Mouse (Mus musculus): Measurements from ENCODE around the gene Ldb1.

The Ldb1 gene

DNA sequence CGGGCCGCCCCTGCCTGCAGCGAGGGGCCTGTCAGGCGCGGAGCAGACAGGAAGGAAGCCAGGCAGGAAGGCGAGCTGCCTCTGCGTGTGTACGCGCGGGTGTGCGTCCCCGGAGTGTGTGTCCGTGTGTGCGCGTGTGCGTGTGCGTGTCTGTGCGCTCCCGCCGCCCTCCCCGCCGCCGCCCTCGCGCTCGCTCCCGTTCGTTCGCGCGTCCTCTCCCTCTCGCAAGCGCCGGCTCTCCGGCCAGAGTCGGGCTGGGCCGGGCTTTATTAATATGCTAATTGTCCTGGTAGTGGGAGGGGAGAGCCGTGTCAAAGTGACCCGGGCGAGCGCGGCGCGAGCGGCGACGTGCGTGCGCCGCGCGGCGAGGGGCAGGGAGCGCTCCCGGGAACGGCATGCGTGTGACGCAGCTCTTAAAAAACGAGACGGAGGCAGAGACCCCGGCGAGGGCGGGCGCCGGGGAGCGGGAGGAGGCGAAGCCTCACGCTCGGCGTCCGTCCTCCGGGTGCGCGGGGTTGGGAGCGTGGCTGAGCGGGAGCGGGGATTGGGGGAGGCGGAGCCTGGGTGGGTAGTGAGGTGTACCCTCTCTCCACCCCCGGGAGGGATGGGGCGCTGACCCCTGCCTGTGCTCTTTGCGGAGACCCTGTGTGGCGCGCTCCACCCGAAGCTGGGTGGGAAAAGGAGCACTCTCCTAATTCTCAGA is at the start of gene Ldb1:
Ldb1 (minus strand) TSS at position 222 of the 703 bp plus-strand sequence.
- DNase-seq = peak; percentile 90 to 92

DNA sequence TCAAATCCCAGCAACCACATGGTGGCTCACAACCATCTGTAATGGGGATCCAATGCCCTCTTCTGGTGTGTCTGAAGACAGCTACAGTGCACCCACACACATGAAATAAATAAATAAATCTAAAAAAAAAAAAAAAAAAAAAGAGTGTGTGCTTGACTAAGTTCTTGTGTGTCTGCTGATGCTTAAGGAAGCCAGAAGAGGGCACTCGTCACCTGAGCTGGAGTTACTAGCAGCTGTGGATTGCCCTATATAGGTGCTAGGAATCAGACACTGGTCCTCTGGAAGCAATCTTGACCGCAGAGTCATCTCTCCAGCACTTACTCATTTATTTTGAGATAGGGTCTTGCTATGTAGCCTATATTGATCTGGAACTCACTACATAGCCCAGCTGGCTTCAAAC is 49.1 kb upstream of the Ldb1 start:
- DNase-seq = no peak

DNA sequence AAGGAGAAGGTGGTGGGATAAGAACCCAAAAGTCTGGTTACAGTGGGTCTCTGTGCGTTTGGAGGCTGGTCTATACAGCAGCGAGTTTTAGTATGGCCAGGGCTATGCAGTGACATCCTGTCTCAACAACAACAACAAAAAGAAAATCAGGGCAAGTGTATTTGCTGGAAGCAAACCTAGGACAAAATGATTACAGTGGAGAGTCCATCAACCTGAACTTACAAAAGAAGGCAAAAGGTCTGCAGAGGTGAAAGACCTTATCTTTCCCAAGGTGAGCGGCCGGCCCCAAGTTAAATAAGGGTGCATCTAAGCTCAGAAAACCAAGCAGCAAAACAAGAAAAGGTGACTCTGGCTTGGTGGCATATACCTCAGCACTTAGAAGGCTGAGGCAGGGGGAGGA is 46.6 kb upstream of the Ldb1 start:
- no peak for DNase-seq

DNA sequence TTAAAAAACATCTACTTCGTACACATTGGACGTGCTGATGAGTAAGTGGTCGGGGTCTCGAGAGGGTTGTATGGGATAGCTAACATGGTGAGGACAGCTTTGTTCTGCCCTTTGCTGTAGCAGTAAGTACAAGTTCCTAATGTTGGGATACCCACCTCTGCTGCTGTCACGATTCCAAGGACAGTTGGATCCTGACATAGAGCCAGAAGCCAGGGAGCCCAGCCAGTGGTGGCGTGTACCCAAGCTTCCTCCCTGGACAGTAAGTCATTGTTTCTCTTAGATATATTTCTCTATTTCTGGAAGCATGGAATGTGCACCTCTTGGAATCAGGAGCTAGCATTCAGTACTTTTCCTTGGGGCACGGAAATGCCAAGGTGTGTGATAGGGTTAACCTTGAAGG is 42.9 kb upstream of the Ldb1 start:
- DNase-seq = peak; percentile 40 to 62

DNA sequence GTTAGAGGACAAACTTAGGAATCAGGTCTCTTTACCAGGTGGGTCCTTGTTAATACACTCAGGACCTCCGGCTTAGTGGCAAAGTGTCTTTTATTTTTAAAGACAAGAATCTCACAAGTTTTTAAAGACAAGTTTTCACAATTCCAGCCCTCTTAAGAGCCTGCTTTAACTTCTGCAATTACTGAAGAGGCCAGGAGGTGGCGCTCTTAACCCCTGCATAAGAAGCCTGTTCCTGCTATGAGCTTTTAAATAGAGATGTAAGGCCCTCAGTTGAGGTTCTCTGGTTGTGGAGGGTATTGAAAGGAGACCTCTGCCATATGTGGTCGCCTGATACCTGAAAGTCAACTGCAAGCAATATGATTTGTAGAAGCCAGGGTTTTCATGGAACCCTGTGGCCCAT is 41.3 kb upstream of the Ldb1 start:
- DNase-seq = peak; percentile 58 to 69

DNA sequence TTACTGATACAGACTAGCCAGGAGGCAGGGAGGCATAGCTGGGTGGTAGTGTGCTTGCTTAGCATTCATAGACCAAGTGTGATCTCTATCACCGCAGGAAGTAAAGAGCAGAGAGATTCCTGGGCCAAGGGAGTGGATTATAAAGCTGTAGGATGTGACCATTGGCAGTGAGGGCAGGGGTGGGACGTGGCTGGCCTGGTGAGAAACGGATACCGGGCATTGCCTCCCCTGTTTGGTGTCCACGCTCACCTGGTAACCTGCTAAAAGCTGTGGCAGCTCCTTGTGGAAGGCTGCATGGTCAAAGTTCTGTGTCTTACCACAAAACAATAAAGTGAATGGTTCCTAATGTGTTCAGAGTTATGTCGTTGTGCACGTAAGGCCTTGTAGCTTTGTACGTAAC is 40.2 kb upstream of the Ldb1 start:
- DNase-seq = no peak

DNA sequence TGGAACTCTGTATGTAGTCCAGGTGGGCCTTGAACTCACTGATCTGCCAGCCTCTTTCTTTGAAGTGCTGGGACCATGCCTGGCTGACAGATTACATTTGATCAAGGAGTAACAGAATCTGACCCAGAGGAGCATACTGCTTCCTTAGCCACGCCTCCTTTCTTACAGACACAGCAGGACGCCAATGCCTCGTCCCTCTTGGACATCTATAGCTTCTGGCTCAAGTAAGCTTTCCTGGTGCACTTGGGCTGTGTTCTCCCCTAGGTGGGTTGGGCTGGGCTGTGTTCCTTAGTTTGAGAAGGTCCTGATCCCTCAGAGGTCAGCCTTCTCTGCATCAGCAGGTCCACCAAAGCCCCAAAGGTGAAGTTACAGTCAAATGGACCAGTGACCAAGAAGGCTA is 33.5 kb upstream of the Ldb1 start:
- no peak for DNase-seq

DNA sequence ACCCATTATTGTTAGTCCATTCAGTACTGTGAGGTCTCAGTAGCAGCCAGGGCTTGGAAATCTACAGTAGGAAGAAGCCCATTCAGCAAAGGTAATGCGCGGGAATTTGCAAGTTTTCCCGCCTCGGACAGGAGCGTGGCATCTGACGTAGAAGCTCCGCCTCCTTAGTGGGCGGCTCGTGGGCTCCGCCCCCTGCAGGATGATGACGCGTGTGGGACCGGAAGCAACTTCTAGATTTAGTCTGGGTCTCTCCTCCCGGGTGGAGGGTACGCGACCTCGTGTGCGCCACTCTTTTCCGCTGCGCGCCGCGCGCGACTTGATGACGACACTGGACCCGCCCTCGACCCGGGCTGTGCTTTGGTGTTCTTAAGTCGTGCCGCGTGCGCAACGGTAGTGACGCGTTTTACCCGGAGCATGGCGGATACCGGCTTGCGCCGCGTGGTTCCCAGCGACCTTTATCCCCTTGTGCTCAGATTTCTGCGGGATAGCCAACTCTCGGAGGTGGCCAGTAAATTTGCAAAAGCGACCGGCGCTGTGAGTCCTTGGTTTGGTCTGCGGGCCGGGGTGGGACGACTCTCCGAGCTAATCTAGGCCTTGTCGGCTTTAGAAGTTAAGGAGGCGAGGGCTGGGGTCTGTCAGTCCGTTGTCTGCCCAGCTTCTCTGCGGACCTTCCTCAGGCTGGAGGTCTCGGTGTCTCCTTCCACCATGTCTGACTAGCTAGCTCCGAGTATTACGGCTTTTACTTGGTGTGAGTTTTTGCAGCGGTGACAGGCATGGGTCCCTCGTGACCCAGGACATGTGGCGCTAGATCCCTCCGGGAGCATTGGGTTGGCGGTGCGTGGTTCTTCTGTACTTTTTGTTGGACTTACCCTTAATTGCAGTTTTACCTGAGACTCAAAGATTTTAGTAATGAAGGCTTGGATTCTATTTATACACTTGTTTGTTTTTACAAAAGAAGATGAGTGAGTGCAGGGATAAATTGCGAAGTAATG is 30.9 kb upstream of the Ldb1 start, which contains the start of gene Nolc1:
Nolc1 (plus strand) TSS at position 248 of the 992 bp plus-strand sequence.
- DNase-seq = peak; percentile 99

DNA sequence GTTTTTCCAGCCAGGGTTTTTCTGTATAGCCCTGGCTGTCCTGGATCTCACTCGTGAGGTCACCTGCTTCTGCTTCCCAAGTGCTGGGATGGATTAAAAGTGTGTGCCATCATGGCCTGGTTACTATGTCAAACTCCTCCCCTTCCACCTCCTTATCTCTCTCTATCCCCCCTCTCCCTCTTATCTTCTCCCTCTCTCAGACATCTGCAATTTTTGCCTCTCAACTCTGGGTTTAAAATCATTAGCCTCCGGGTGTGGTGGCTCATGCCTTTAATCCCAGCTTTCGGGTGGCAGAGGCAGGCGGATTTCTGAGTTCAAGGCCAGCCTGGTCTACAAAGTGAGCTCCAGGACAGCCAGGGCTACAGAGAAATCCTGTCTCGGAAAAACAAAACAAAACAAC is 29.3 kb upstream of the Ldb1 start:
- no peak for DNase-seq

DNA sequence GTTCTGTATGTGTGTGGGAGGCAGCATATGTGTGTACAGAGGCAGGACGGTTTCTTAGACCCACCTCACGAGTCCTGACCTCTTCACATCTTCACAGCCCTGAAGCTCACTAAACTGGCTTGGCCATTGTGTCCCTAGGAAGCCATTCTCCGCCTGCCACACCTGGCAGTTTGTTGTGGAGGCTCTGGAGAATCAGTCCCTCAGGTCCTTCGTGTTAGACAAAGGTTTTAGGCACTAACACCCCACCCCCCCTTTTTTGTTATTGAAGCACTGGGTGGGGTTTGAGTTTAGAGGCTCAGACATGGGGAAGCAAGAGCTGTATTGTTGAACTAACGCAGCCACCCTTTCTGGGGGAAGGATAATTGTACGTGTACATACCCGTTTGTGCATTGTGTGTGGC is 28.3 kb upstream of the Ldb1 start:
- no peak for DNase-seq

DNA sequence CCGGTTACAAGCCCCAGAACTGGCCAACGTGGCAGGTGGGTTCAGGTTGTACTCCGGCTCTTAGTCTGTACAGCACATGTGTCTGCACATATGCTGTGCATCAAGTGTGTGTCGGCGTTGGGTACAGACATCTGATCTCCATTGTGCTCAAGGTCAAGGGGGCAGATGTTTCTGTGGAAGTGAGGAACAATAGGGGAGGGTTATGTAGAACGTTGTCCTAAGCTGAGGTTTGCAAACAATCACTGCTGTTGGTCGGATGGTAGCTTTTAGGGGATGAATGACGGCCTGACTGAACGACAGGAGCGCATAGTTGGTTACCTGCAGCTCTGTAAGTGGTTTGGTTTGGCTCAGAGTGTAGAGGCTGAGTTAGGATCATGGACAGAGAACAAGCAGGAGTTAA is 23.0 kb upstream of the Ldb1 start:
- no peak for DNase-seq

DNA sequence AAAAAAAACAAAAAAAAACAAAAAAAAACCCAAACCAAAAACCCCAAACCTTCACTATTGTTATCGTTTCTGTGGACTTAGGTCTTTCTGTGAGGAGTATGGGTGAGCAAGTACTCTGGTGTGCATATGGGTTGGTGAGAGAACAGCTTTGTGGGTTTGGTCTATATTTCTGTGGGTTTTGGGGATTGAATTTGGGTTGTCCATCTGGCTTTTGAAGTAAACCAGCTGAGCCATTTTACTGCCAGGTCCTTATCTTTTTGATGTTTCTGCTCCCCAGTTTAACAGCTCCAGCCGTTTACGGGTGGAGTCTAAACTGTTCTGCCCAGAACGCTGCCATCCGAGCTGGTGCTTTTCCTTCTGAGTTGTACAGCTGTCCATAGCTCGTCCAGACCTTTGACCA is 15.8 kb upstream of the Ldb1 start:
- no peak for DNase-seq

DNA sequence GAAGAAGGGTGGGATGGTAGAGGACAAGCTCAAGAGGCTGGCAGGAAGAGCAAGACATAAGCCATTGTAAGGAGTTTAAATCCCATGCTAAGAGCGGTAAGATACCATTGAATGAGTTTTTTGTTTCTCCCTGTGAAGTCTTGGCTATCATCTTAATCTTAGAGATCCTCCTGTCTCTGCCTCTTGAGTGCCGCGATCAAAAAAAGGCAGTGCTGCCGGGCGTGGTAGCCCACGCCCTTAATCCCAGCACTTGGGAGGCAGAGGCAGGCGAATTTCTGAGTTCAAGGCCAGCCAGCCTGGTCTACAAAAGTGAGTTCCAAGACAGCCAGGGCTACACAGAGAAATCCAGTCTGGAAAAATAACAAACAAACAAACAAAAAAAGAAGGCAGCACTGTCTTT is 13.5 kb upstream of the Ldb1 start:
- DNase-seq = no peak

DNA sequence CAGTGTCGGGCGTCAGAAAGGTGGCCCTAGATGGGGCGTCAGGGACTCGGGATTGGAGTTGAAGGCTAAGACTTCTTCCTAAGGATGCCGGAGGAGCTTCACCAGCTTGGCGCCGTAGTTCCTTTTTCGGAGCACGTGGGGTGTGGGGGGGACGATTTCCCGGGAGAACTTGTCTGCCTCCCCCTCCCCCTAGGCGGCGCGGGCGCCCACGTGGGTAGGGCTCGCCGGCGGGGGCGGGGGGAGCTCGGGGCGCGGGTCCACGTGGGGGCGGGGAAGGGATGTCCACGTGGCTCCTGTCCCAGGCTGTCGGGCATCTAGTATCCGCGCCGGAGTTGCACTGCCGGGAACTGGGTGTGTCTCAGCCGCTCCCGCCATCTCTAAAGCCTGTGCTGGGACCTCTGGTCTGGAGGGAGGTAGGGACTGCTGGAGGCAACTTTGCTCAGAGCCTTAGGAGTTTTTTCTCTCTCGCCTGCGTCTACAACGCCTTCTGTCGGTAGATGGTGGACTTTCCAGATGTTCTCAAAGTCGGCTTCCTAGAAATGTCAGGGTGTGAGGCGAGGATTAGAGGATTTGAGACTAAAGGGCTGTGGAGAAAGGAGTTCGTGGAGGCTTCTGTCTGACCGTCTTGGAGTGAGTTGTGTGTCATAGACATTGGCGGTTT is 12.1 kb upstream of the Ldb1 start:
- DNase-seq = peak; percentile 83 to 87

DNA sequence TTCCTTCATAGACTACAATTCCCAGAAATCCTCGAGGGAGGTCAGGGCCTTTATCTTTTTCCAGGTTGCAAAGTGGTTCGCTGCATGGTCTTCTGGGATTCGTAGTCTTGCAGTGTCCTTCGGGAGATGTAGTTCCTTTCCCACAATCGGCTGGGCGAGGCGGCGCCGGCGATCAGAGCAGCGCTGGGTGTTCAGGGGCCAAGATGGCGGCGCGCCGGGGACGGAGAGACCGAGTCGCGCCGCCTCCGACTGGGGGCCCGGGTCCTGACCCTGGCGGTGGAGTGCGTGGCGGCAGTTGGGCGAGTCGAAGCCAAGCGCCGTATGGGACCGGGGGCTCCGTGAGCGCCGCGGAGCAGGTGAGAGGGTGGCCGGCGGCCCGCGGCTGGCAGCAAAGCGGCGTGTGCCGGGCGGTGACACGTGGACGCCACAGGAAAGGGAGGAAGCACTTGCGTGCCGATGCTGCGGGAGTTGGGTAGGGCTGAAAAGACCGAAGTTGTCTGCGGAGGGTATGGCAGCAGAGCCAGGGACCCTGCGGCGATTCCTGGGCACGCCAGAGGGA is 11.5 kb upstream of the Ldb1 start:
- peak; percentile 94 to 96 for DNase-seq

DNA sequence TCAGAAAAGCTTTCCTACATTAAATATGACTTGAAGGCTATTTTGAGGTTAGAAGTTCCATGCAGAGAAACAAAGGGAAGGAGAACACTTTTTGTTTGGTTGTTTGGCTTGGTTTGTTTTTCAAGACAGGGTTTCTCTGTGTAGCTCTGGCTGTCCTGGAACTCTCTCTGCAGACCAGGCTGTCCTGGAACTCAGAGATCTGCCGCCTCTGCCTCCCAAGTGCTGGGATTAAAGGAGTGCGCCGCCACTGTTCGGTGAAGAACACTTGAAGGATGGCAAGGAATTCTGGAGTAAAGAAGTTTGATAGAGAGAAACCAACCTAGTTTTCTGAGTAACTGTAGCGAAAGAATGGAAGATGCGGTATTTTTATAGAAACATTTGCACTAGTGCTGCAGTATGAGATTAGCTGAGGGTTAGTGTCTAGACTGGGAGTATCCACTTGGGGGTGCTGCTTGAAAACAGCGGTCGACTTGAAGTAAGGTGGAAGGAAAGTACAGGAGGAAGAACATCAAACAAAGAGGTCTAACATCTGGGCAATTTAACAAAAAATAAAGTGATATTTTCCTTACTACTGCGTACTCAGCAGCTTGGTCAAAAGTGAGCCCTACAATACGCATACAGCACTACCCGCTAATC is 10.9 kb upstream of the Ldb1 start:
- DNase-seq = no peak

DNA sequence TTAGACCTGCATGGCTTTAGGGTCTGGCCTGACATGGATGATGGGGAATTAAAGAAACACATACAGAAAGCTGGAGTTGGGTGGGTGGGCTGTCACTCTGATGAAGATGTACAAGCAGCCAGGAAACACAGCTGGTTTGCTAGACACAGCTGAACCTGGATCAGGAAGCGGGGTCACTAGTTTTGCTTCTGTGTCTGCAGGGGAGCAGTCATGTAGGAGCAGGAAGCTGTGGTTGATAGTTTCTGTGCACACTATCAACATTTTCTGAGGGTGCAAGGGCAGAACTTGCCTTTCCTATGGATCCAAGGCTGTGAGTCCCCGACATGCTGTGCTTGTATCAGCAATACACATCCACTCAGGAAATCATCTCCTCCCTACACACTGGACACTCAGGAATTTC is 5.4 kb upstream of the Ldb1 start:
- DNase-seq = no peak

DNA sequence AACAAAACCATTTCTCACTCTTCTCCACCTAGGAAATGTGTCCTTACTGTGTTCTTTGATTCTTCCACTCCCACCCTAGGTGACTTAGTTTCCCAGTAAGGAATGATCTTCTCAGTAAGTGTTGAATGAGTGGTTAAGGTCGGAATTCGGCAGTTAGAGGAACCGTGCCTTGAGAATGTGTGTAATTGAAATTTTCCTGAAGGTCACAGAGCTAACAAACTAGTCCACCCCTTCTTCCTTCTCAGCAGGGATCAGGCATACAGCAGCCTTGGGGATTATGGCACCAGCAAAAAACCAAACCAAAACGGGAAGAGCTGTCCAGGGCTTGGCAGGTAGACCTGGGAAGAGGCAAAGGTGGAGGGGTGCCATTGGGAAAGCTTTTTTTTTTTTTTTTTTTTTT is 4.1 kb upstream of the Ldb1 start:
- DNase-seq = no peak

DNA sequence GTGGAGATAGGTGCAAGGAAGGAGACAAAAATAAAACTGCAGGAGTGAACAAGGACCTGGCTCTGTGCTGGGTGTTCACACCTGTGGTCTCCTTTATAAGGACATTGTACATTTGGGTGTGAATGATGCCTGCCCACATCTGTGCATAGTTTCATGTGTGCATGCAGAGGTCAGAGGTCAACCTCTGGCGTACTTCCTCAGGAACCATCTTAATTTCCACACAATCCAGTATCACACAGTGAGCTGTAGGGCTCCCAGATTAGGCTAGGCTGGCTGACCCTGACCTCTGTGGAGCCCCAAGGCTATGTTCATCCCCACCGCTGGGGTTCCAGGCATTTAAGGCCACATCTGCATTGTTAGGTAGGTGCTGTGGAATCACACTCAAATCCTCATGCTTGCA is 2.4 kb upstream of the Ldb1 start:
- DNase-seq = no peak

DNA sequence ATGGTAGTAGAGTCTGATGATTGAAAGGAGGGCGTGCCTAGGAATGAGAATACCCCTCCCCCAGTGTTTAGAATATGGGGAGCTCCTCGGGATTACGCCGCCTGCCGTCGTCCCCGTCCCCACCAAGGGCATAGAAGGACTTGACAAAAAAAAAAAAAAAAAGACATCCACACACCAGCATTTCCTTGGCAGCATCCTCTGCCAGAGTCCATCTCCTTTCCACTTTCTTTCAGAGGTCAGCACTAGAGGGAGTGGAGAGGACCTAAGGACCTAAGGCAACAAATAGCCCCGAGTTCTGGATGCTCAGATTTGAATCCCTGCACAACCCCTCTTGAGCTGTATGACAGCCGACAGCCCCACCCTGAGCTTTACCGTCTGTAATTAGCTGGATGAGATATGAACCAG is 1.6 kb upstream of the Ldb1 start:
- peak in 1 of 2 experiments; percentile 34 for DNase-seq

DNA sequence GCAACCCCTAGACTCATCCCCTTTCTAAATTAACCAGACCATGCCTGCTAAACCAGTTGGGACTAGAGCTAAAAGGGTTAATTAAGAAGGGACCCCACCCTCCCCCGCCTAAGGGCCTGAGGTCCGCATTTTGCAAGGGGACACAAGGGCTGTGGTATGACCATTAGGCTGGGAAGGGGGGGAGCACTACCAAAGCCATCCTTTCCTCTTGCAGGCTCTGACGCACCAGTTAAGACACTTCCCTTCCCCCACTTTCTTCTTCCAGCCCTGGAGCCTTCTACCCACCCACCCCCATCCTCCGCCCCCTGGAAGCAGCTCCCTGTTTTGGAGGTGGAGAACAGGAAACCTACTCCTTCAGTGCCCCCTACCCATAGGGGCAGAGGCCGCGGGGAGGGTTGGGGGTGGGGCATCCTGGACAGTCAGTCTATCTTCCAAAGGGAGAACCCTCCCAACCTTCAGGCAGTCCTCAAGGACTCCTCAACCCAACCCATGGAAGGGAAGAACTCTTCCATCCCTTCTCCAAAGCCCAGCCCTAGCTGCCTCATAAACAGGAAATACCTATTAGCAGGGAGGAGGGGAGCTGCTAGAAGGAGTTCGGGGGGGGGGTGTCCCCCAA is 790 bp upstream of the Ldb1 start:
- peak; percentile 70 to 75 for DNase-seq
